Mouse (Mus musculus) stomach, postnatal 0 days (tissue): Measurements from ENCODE around the gene Cntln.

Experiments used
- CTCF ChIP-seq: IDR thresholded peaks from 2 replicates; pipeline ENCODE4 v1.5.1; 2016; ENCODE audit warnings: antibody characterized with exemption, low read depth, mild to moderate bottlenecking, moderate library complexity
- EP300 ChIP-seq: optimal IDR thresholded peaks from 2 replicates; pipeline ENCODE3; 2016; ENCODE audit warnings: antibody characterized with exemption

DNA sequence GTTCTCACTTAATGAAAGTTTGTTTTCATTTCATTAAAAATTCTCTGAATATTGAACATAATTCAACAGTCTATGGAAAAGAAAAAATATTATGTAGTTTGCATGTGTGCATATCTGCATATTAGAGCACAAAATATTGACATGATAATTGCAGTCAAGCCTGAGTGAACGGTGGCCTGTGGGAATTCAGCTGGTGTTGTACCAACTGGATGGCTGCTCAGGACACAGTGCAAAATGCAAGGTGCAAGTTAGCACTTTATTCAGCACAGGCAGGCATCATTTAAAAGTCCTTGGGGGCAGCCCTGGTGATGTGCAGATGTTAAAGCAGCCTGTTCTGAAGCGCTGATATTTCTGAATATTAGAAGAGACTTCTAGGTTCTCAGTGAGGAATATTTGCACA, 58.5 kb downstream of the Cntln start:
- no peak for TF ChIP-seq CTCF
- no peak for TF ChIP-seq EP300
